Mouse (Mus musculus) midbrain, postnatal 0 days (tissue): ENCODE results near the gene Olfr638. TPM values are rescaled to one million over a fixed set of nuclear protein-coding genes. Genes with fewer than 3 reads are reported as not detected.

Experiments used
- ATAC-seq: fragments of 200-750 bp; cut with Nextera tagmentation; 2 replicates; pipeline ENCODE4 v1.8.0; 2017; ENCODE audit warnings: moderate number of reproducible peaks, mild to moderate bottlenecking, moderate TSS enrichment, moderate library complexity; ENCODE audit not compliant: low FRiP score
- DNase-seq: peaks from one replicate; pipeline ENCODE4 v3.0.0-alpha.2; 2015; ENCODE audit warnings: low spot score
- H3K27ac ChIP-seq: fragments of 300-500 bp; sonication (generic); 2 replicates; pipeline ENCODE4 v1.5.1; 2014; ENCODE audit warnings: low read depth, mild to moderate bottlenecking, low read length, mixed read lengths
- H3K27me3 ChIP-seq: fragments of 300-500 bp; sonication (generic); 2 replicates; pipeline ENCODE4 v1.6.1; 2014; ENCODE audit warnings: low read length, control low read depth, mixed read lengths; ENCODE audit not compliant: insufficient read depth
- H3K36me3 ChIP-seq: fragments of 300-500 bp; sonication (generic); 2 replicates; pipeline ENCODE4 v1.6.1; 2014; ENCODE audit warnings: low read length, control low read depth, mixed read lengths; ENCODE audit not compliant: insufficient read depth
- H3K4me1 ChIP-seq: fragments of 300-500 bp; sonication (generic); 2 replicates; pipeline ENCODE4 v1.6.1; 2014; ENCODE audit warnings: mild to moderate bottlenecking, control low read depth, antibody characterized with exemption, low read length, mixed read lengths; ENCODE audit not compliant: insufficient read depth
- H3K4me2 ChIP-seq: fragments of 300-500 bp; sonication (generic); 2 replicates; pipeline ENCODE4 v1.6.1; 2014; ENCODE audit warnings: low read depth, mild to moderate bottlenecking, low read length, mixed read lengths; ENCODE audit not compliant: poor library complexity, severe bottlenecking
- H3K4me3 ChIP-seq: fragments of 300-500 bp; sonication (generic); 2 replicates; pipeline ENCODE4 v1.5.1; 2014; ENCODE audit warnings: low read depth, mild to moderate bottlenecking, low read length, moderate library complexity
- H3K9ac ChIP-seq: fragments of 300-500 bp; sonication (generic); replicated peaks from 2 replicates; pipeline ENCODE4 v1.6.1; 2014; ENCODE audit warnings: mild to moderate bottlenecking, low read length, moderate library complexity, mixed read lengths; ENCODE audit not compliant: poor library complexity, severe bottlenecking
- H3K9me3 ChIP-seq: fragments of 300-500 bp; sonication (generic); 2 replicates; pipeline ENCODE4 v1.6.1; 2016; ENCODE audit warnings: low read length, control low read depth
- CTCF ChIP-seq: IDR thresholded peaks from 2 replicates; pipeline ENCODE4 v1.5.1; 2016; ENCODE audit warnings: antibody characterized with exemption, mild to moderate bottlenecking
- WGBS: fragments of 180-500 bp; shearing (Covaris S2); extraction: QIAGEN DNeasy Blood & Tissue Kit; methylation state at CpG from one replicate; pipeline ENCODE4 v1.1.7; 2014; 5-methylcytosine and 5-hydroxymethylcytosine counted together
- polyA plus RNA-seq: library from polyadenylated mRNA; unstranded; fragments of >200 nt; fragmentation: Nextera tagmentation; extraction: Ambion mirVana; gene quantifications from 2 replicates; pipeline ENCODE4 v1.2.1, GENCODE M21; 2015
- total RNA-seq: library from RNA; depleted of rRNA; stranded (reverse); fragments of >200 nt; gene quantifications from 2 replicates; pipeline ENCODE4 v1.2.3, GENCODE M21; 2014; rRNA removed

The Olfr638 gene
- total and polyA plus RNA-seq, 2 experiments from 2014 or later: not detected

- 71% methylated on average over 1 of the region's 1 CpGs for WGBS
- Histone ChIP-seq H3K4me1 (no peaks in the 10 kb centered on the region), H3K27me3 (no peaks in the 10 kb centered on the region), H3K4me3 (no peak within 1 kb of the TSS), H3K9ac (no peak within 1 kb of the TSS), H3K27ac (no peak within 1 kb of the TSS), H3K4me2 (no peak within 1 kb of the TSS), H3K9me3 (no peaks in the 10 kb centered on the region), H3K36me3 (no peaks in the 10 kb centered on the region)
- DNase-seq (no peak), ATAC-seq (no peak)
- TF ChIP-seq CTCF: no peak
These were observed 54.0 kb downstream of the Olfr638 start, which contains the start of gene Olfr642 for GRCm38 (mm10) chr7:104052566-104052965. Gene Olfr642, minus strand, starts transcription at chr7:104052666.

Other genes with a start within 250 kb of the Olfr638 start
Only the 30 nearest of the 33 such genes appear.
- not detected in 2 replicates for gene Olfr68, start 219.0 kb upstream of the Olfr638 start, total RNA-seq
- gene Olfr68, start 219.0 kb upstream of the Olfr638 start, polyA plus RNA-seq: not detected in 2 replicates
- not detected in 2 replicates for gene Olfr67, start 206.9 kb upstream of the Olfr638 start, total RNA-seq
- gene Olfr67, start 206.9 kb upstream of the Olfr638 start, polyA plus RNA-seq: not detected in 2 replicates
- gene Hbb-bt, start 184.8 kb upstream of the Olfr638 start, total RNA-seq: 140 and 223 TPM in 2 replicates
- 153 and 165 TPM in 2 replicates for gene Hbb-bt, start 184.8 kb upstream of the Olfr638 start, polyA plus RNA-seq
- 1,016 and 1,022 TPM in 2 replicates for gene Hbb-bs, start 170.7 kb upstream of the Olfr638 start, total RNA-seq
- gene Hbb-bs, start 170.7 kb upstream of the Olfr638 start, polyA plus RNA-seq: 709 and 771 TPM in 2 replicates
- not detected in 2 replicates for gene Hbb-bh2, start 158.2 kb upstream of the Olfr638 start, total RNA-seq
- not detected in 2 replicates for gene Hbb-bh2, start 158.2 kb upstream of the Olfr638 start, polyA plus RNA-seq
- gene Hbb-bh1, start 155.6 kb upstream of the Olfr638 start, total RNA-seq: not detected in 2 replicates
- gene Hbb-bh1, start 155.6 kb upstream of the Olfr638 start, polyA plus RNA-seq: not detected in 2 replicates
- gene Hbb-y, start 145.5 kb upstream of the Olfr638 start, total RNA-seq: 1.0 TPM in 1 of 2 replicates, not detected in the other
- gene Hbb-y, start 145.5 kb upstream of the Olfr638 start, polyA plus RNA-seq: 1.1 TPM in 1 of 2 replicates, not detected in the other
- not detected in 2 replicates for gene Olfr66, start 112.5 kb upstream of the Olfr638 start, total RNA-seq
- not detected in 2 replicates for gene Olfr66, start 112.5 kb upstream of the Olfr638 start, polyA plus RNA-seq
- 0.05 TPM in 1 of 2 replicates, not detected in the other for gene Olfr64, start 104.3 kb upstream of the Olfr638 start, total RNA-seq
- not detected in 2 replicates for gene Olfr64, start 104.3 kb upstream of the Olfr638 start, polyA plus RNA-seq
- gene Olfr65, start 95.3 kb upstream of the Olfr638 start, total RNA-seq: not detected in 2 replicates
- not detected in 2 replicates for gene Olfr65, start 95.3 kb upstream of the Olfr638 start, polyA plus RNA-seq
- not detected in 2 replicates for gene Olfr631, start 69.9 kb upstream of the Olfr638 start, total RNA-seq
- not detected in 2 replicates for gene Olfr631, start 69.9 kb upstream of the Olfr638 start, polyA plus RNA-seq
- gene Olfr632, start 64.4 kb upstream of the Olfr638 start, total RNA-seq: not detected in 2 replicates
- not detected in 2 replicates for gene Olfr632, start 64.4 kb upstream of the Olfr638 start, polyA plus RNA-seq
- gene Olfr633, start 54.3 kb upstream of the Olfr638 start, total RNA-seq: not detected in 2 replicates
- gene Olfr633, start 54.3 kb upstream of the Olfr638 start, polyA plus RNA-seq: not detected in 2 replicates
- not detected in 2 replicates for gene Olfr635, start 27.6 kb upstream of the Olfr638 start, total RNA-seq
- gene Olfr635, start 27.6 kb upstream of the Olfr638 start, polyA plus RNA-seq: 0.01 TPM in 1 of 2 replicates, not detected in the other
- 0.14 TPM in 1 of 2 replicates, not detected in the other for gene Olfr639, start 18.6 kb downstream of the Olfr638 start, total RNA-seq
- gene Olfr639, start 18.6 kb downstream of the Olfr638 start, polyA plus RNA-seq: not detected in 2 replicates
- 0.11 TPM in 1 of 2 replicates, not detected in the other for gene Olfr640, start 26.8 kb downstream of the Olfr638 start, total RNA-seq
- 0.06 TPM in 1 of 2 replicates, not detected in the other for gene Olfr640, start 26.8 kb downstream of the Olfr638 start, polyA plus RNA-seq
- gene Olfr641, start 36.7 kb downstream of the Olfr638 start, total RNA-seq: not detected in 2 replicates
- gene Olfr641, start 36.7 kb downstream of the Olfr638 start, polyA plus RNA-seq: not detected in 2 replicates
- gene Olfr642, start 53.9 kb downstream of the Olfr638 start, total RNA-seq: not detected in 2 replicates
- not detected in 2 replicates for gene Olfr642, start 53.9 kb downstream of the Olfr638 start, polyA plus RNA-seq
- not detected in 2 replicates for gene 4930516K23Rik, start 62.7 kb downstream of the Olfr638 start, total RNA-seq
- not detected in 2 replicates for gene 4930516K23Rik, start 62.7 kb downstream of the Olfr638 start, polyA plus RNA-seq
- gene Olfr644, start 73.1 kb downstream of the Olfr638 start, total RNA-seq: not detected in 2 replicates
- gene Olfr644, start 73.1 kb downstream of the Olfr638 start, polyA plus RNA-seq: not detected in 2 replicates
- not detected in 2 replicates for gene Olfr645, start 86.7 kb downstream of the Olfr638 start, total RNA-seq
- not detected in 2 replicates for gene Olfr645, start 86.7 kb downstream of the Olfr638 start, polyA plus RNA-seq
- gene Olfr646, start 106.1 kb downstream of the Olfr638 start, total RNA-seq: not detected in 2 replicates
- gene Olfr646, start 106.1 kb downstream of the Olfr638 start, polyA plus RNA-seq: not detected in 2 replicates
- gene Ubqln5, start 131.1 kb downstream of the Olfr638 start, total RNA-seq: not detected in 2 replicates
- gene Ubqln5, start 131.1 kb downstream of the Olfr638 start, polyA plus RNA-seq: not detected in 2 replicates
- not detected in 2 replicates for gene Olfr643, start 138.7 kb downstream of the Olfr638 start, total RNA-seq
- not detected in 2 replicates for gene Olfr643, start 138.7 kb downstream of the Olfr638 start, polyA plus RNA-seq
- not detected in 2 replicates for gene Ubqln3, start 144.5 kb downstream of the Olfr638 start, total RNA-seq
- gene Ubqln3, start 144.5 kb downstream of the Olfr638 start, polyA plus RNA-seq: not detected in 2 replicates
- gene Ubqlnl, start 151.8 kb downstream of the Olfr638 start, total RNA-seq: not detected in 2 replicates
- not detected in 2 replicates for gene Ubqlnl, start 151.8 kb downstream of the Olfr638 start, polyA plus RNA-seq
- gene Olfm5, start 166.1 kb downstream of the Olfr638 start, total RNA-seq: not detected in 2 replicates
- not detected in 2 replicates for gene Olfm5, start 166.1 kb downstream of the Olfr638 start, polyA plus RNA-seq
- gene Olfr648, start 184.6 kb downstream of the Olfr638 start, total RNA-seq: not detected in 2 replicates
- gene Olfr648, start 184.6 kb downstream of the Olfr638 start, polyA plus RNA-seq: 0.39 and 0.42 TPM in 2 replicates
- gene Olfr649, start 197.2 kb downstream of the Olfr638 start, total RNA-seq: not detected in 2 replicates
- gene Olfr649, start 197.2 kb downstream of the Olfr638 start, polyA plus RNA-seq: not detected in 2 replicates
- 0.11 and 0.33 TPM in 2 replicates for gene Trim6, start 220.0 kb downstream of the Olfr638 start, total RNA-seq
- gene Trim6, start 220.0 kb downstream of the Olfr638 start, polyA plus RNA-seq: 0.49 and 0.75 TPM in 2 replicates